ENCODE assay signal across 8 mouse cellular contexts in genomic region chr1:60860357-60860946, GRCm38 (mm10). TPM values are rescaled to one million over a fixed set of nuclear protein-coding genes. Genes with fewer than 3 reads are reported as not detected.
A peak's percentile ranks its signal among the peaks of the same experiment; 100 is the strongest.
DNase-seq lines count a peak whose midpoint lies in the region; ATAC-seq and TF ChIP-seq lines count a peak whose summit lies in the region.

No protein-coding gene starts in this region.

- ATAC-seq in embryonic facial prominence, embryonic 14.5 days (ENCODE audit: low read depth): peak; percentile 66; the same call in 1 of the 2 replicates
- peak; percentile 69 for ATAC-seq in hindbrain, embryonic 11.5 days (ENCODE audit: low FRiP score)
- no peak for ATAC-seq in liver, embryonic 16.5 days (ENCODE audit: low read depth)
- ATAC-seq in neural tube, embryonic 13.5 days (ENCODE audit: low read depth): peak; percentile 85

- TF ChIP-seq CTCF in left cerebral cortex, adult 2 months (IDR thresholded peaks at IDR 0.05): peak; percentile 85

- 13% methylated on average over 3 of the region's 3 CpGs for WGBS in embryonic facial prominence, embryonic 14.5 days
- WGBS in hindbrain, embryonic 11.5 days: 20% methylated on average over 3 of the region's 3 CpGs
- WGBS in liver, embryonic 16.5 days (ENCODE audit: insufficient replicate concordance): 19% methylated on average over 3 of the region's 3 CpGs
- WGBS in neural tube, embryonic 13.5 days: 15% methylated on average over 3 of the region's 3 CpGs

- H3K4me1 ChIP-seq in embryonic facial prominence, embryonic 14.5 days (ENCODE audit: control insufficient read depth, insufficient read depth, low read length): 0 out of 2 replicates have a peak, but pooled peaks cover 3% of the 10 kb centered on the region
- no peaks in the 10 kb centered on the region for H3K4me1 ChIP-seq in hindbrain, embryonic 11.5 days (replicated peaks; ENCODE audit: control insufficient read depth, insufficient read depth, low read length)
- peaks cover 4% of the 10 kb centered on the region for H3K4me1 ChIP-seq in liver, embryonic 16.5 days (ENCODE audit: control insufficient read depth, low read depth, low read length)
- H3K4me1 ChIP-seq in neural tube, embryonic 13.5 days (replicated peaks): peaks cover 40% of the 10 kb centered on the region

- DNase-seq in left cerebral cortex, adult 2 months (ENCODE audit: extremely low spot score in 1 of 2, low spot score in 2 of 2): peak in 1 of 2 experiments; percentile 30
- no peak for DNase-seq in left cerebral cortex, adult 11 months (ENCODE audit: low spot score)
- peak; percentile 82 for DNase-seq in NIH3T3 (ENCODE audit: low read depth)
- DNase-seq in embryonic facial prominence, embryonic 14.5 days (ENCODE audit: low spot score): peak; percentile 86
- peak; percentile 82 for DNase-seq in hindbrain, embryonic 11.5 days (ENCODE audit: low spot score)
- DNase-seq in ovary, postnatal 36 days (ENCODE audit: low spot score): no peak

- H3K36me3 ChIP-seq in embryonic facial prominence, embryonic 14.5 days (ENCODE audit: control insufficient read depth, insufficient read depth, low read length): no peaks in the 10 kb centered on the region
- H3K36me3 ChIP-seq in hindbrain, embryonic 11.5 days (ENCODE audit: control insufficient read depth, insufficient read depth, low read length): no peaks in the 10 kb centered on the region
- no peaks in the 10 kb centered on the region for H3K36me3 ChIP-seq in liver, embryonic 16.5 days (ENCODE audit: control insufficient read depth, insufficient read depth)
- H3K36me3 ChIP-seq in neural tube, embryonic 13.5 days: no peaks in the 10 kb centered on the region

- H3K4me2 ChIP-seq in embryonic facial prominence, embryonic 14.5 days (ENCODE audit: low read depth, low read length): peak overlapping the region; percentile 30
- 0 out of 2 replicates have a peak overlapping the region, but pooled peaks have one; percentile 25 for H3K4me2 ChIP-seq in hindbrain, embryonic 11.5 days (replicated peaks; ENCODE audit: low read depth, low read length)
- peak overlapping the region; percentile 9; the same call in 1 of the 2 replicates for H3K4me2 ChIP-seq in liver, embryonic 16.5 days (ENCODE audit: low read depth, low read length)
- H3K4me2 ChIP-seq in neural tube, embryonic 13.5 days: peak overlapping the region; percentile 52

- peak overlapping the region; percentile 91 for H3K27ac ChIP-seq in left cerebral cortex, adult 2 months
- H3K27ac ChIP-seq in embryonic facial prominence, embryonic 14.5 days (replicated peaks; ENCODE audit: low read depth, low read length): no peak overlapping the region
- H3K27ac ChIP-seq in hindbrain, embryonic 11.5 days (ENCODE audit: low read depth, low read length): no peak overlapping the region
- H3K27ac ChIP-seq in liver, embryonic 16.5 days (ENCODE audit: low read length): no peak overlapping the region
- H3K27ac ChIP-seq in neural tube, embryonic 13.5 days (replicated peaks): peak overlapping the region; percentile 85

- intact Hi-C loops in left cerebral cortex, adult 2 months (cut with DNase I): loop anchor here (5.0 kb wide), 5 partner anchors 77 to 518 kb away; partner anchors contain the start of genes Abi2 and Cyp20a1

- no peak overlapping the region; the same call in 1 of the 2 replicates for H3K9ac ChIP-seq in embryonic facial prominence, embryonic 14.5 days (ENCODE audit: low read depth, low read length)
- no peak overlapping the region for H3K9ac ChIP-seq in hindbrain, embryonic 11.5 days (ENCODE audit: low read depth, low read length)
- no peak overlapping the region for H3K9ac ChIP-seq in liver, embryonic 16.5 days (ENCODE audit: low read depth, low read length)
- peak overlapping the region; percentile 66 for H3K9ac ChIP-seq in neural tube, embryonic 13.5 days

- no peaks in the 10 kb centered on the region for H3K27me3 ChIP-seq in embryonic facial prominence, embryonic 14.5 days (replicated peaks; ENCODE audit: control insufficient read depth, insufficient read depth, low read length)
- H3K27me3 ChIP-seq in hindbrain, embryonic 11.5 days (ENCODE audit: control insufficient read depth, insufficient read depth, low read length): no peaks in the 10 kb centered on the region
- H3K27me3 ChIP-seq in liver, embryonic 16.5 days (ENCODE audit: control insufficient read depth, insufficient read depth, low read depth, low read length): no peaks in the 10 kb centered on the region
- no peaks in the 10 kb centered on the region for H3K27me3 ChIP-seq in neural tube, embryonic 13.5 days

- no peaks in the 10 kb centered on the region for H3K9me3 ChIP-seq in embryonic facial prominence, embryonic 14.5 days (ENCODE audit: control insufficient read depth, low read length)
- no peaks in the 10 kb centered on the region for H3K9me3 ChIP-seq in hindbrain, embryonic 11.5 days (ENCODE audit: control insufficient read depth, low read length)
- no peaks in the 10 kb centered on the region for H3K9me3 ChIP-seq in liver, embryonic 16.5 days (replicated peaks; ENCODE audit: control insufficient read depth, low read length)
- no peaks in the 10 kb centered on the region for H3K9me3 ChIP-seq in neural tube, embryonic 13.5 days

- H3K4me3 ChIP-seq in left cerebral cortex, adult 2 months: peak overlapping the region; percentile 51
- no peak overlapping the region for H3K4me3 ChIP-seq in embryonic facial prominence, embryonic 14.5 days (ENCODE audit: low read depth, low read length)
- H3K4me3 ChIP-seq in hindbrain, embryonic 11.5 days (ENCODE audit: low read depth, low read length): no peak overlapping the region
- H3K4me3 ChIP-seq in liver, embryonic 16.5 days (ENCODE audit: low read depth, low read length): no peak overlapping the region
- H3K4me3 ChIP-seq in neural tube, embryonic 13.5 days: peak overlapping the region; percentile 23

RNA-seq across cellular contexts. Expression of gene Ctla4, which starts 26.3 kb away (rescaled TPM):
- not detected for total RNA-seq in left cerebral cortex, adult 2 months (2021)
- polyA plus RNA-seq in embryonic facial prominence, embryonic 14.5 days (2014; fragmentation: Nextera tagmentation; extraction: Ambion mirVana): not detected in 2 replicates
- polyA plus RNA-seq in hindbrain, embryonic 11.5 days (2014; fragmentation: Nextera tagmentation; extraction: Ambion mirVana): not detected in 2 replicates
- polyA plus RNA-seq in liver, embryonic 16.5 days (2015; fragmentation: Nextera tagmentation; extraction: Ambion mirVana): not detected in 2 replicates
- not detected in 2 replicates for polyA plus RNA-seq in neural tube, embryonic 13.5 days (2015; fragmentation: Nextera tagmentation; extraction: Ambion mirVana)

Comparison
In these comparisons a context has a peak if more than half of its experiments do, and no peak if none do; other contexts are left out.
1. DNase-seq: peak in NIH3T3 (single experiment), embryonic facial prominence, embryonic 14.5 days (single experiment) and hindbrain, embryonic 11.5 days (single experiment); none in left cerebral cortex, adult 11 months (single experiment) and ovary, postnatal 36 days (single experiment).
2. H3K27ac ChIP-seq: peak in left cerebral cortex, adult 2 months (single experiment) and neural tube, embryonic 13.5 days (single experiment); none in embryonic facial prominence, embryonic 14.5 days (single experiment), hindbrain, embryonic 11.5 days (single experiment) and liver, embryonic 16.5 days (single experiment).
3. H3K4me3 ChIP-seq: peak in left cerebral cortex, adult 2 months (single experiment) and neural tube, embryonic 13.5 days (single experiment); none in embryonic facial prominence, embryonic 14.5 days (single experiment), hindbrain, embryonic 11.5 days (single experiment) and liver, embryonic 16.5 days (single experiment).
4. Peak in every context shown above with its lines, with median percentiles within 50 percentile points of each other: H3K4me2 ChIP-seq.